Mouse (Mus musculus): ENCODE results near the gene Aadat.
"Not testable (repeated sequence)": the region's sequence is repeated elsewhere in the genome, so short reads cannot be mapped to it uniquely, and the experiment has no call there.

Gene Aadat

GRCm38 (mm10) chr8:60505653-60506521 is at the start of gene Aadat:
Gene Aadat, plus strand, starts transcription at chr8:60505932.
- in situ Hi-C loops (cut with MboI, MseI) = loop anchor here (10.0 kb wide), 1 partner anchor 359 kb away; no protein-coding TSS in a partner anchor

- in situ Hi-C loops (cut with MboI, MseI) = no loop called here
These were observed 38.9 kb upstream of the Aadat start for GRCm38 (mm10) chr8:60466686-60467335.

- in situ Hi-C loops (cut with MboI, MseI) = no loop called here
These were observed 15.6 kb upstream of the Aadat start for GRCm38 (mm10) chr8:60490147-60490546.

GRCm38 (mm10) chr8:60491871-60492270 is 13.9 kb upstream of the Aadat start:
- in situ Hi-C loops (cut with MboI, MseI) = no loop called here

GRCm38 (mm10) chr8:60492471-60492870 is 13.3 kb upstream of the Aadat start:
- in situ Hi-C loops (cut with MboI, MseI) = no loop called here

GRCm38 (mm10) chr8:60494606-60495005 is 11.1 kb upstream of the Aadat start:
- in situ Hi-C loops (cut with MboI, MseI) = no loop called here

GRCm38 (mm10) chr8:60495046-60495445 is 10.7 kb upstream of the Aadat start:
- in situ Hi-C loops (cut with MboI, MseI) = not testable (repeated sequence)

GRCm38 (mm10) chr8:60503098-60503497 is 2.6 kb upstream of the Aadat start, which contains the start of gene Gm10283:
Gene Gm10283, minus strand, starts transcription at chr8:60503198.
- in situ Hi-C loops (cut with MboI, MseI) = loop anchor here (10.0 kb wide), 1 partner anchor 362 kb away; no protein-coding TSS in a partner anchor

- in situ Hi-C loops (cut with MboI, MseI) = no loop called here
These were observed 12.6 kb downstream of the Aadat start for GRCm38 (mm10) chr8:60518286-60518685.

GRCm38 (mm10) chr8:60534945-60535344 is 29.2 kb downstream of the Aadat start:
- in situ Hi-C loops (cut with MboI, MseI) = no loop called here

GRCm38 (mm10) chr8:60566783-60567182 is 61.1 kb downstream of the Aadat start:
- in situ Hi-C loops (cut with MboI, MseI) = no loop called here

- in situ Hi-C loops (cut with MboI, MseI) = no loop called here
These were observed 71.5 kb downstream of the Aadat start for GRCm38 (mm10) chr8:60577231-60577630.

- in situ Hi-C loops (cut with MboI, MseI) = no loop called here
These were observed 77.6 kb downstream of the Aadat start for GRCm38 (mm10) chr8:60583369-60583768.

- in situ Hi-C loops (cut with MboI, MseI) = not testable (repeated sequence)
These were observed 85.8 kb downstream of the Aadat start for GRCm38 (mm10) chr8:60591352-60592105.

GRCm38 (mm10) chr8:60594761-60595160 is 89.0 kb downstream of the Aadat start:
- in situ Hi-C loops (cut with MboI, MseI) = no loop called here

Data from T-helper 2 cell (primary cell).